Mouse (Mus musculus) olfactory bulb, adult 2 months (tissue): Measurements from ENCODE around the gene Rhog.

ENCODE experiments used
- CTCF ChIP-seq: fragments of 200-500 bp; IDR thresholded peaks from 2 replicates; pipeline ENCODE4 v1.5.1; 2012; ENCODE audit warnings: low read depth, mild to moderate bottlenecking, low read length, moderate library complexity; ENCODE audit not compliant: insufficient read depth
- POLR2A ChIP-seq: fragments of 200-500 bp; IDR thresholded peaks from 2 replicates; pipeline ENCODE4 v1.6.1; 2012; ENCODE audit warnings: mild to moderate bottlenecking, low read depth, low read length, moderate library complexity; ENCODE audit not compliant: insufficient read depth

GRCm38 (mm10) chr7:102242371-102242770 lies 13.5 kb downstream of the Rhog start:
- no peak for TF ChIP-seq CTCF
- no peak for TF ChIP-seq POLR2A
